Mouse (Mus musculus): ENCODE data around the gene Ccdc113. TPM values are rescaled to one million over a fixed set of nuclear protein-coding genes. Genes with fewer than 3 reads are reported as not detected.

The Ccdc113 gene
- polyA plus RNA-seq, 1 experiment from 2014 or later, result 0.24 TPM

DNA sequence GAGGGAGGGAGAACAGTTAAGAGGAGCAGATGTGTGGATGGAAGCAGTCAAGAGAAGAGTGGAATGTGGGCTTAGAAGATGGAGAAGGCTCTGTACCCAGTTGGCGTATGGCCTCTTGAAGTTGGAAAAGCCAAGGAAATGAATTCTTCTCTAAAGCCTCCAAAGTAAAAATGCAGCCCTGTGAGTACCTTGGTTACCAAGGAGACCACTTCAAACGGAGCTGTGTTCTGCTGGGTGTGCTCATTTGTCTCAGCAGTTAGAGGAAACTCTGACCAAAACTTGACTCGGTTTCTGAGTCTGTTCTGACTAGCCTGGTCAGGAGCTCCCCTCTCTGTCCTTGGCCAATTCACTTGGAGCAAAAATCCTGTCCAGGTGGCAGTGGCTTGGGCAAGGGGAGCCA is 37.5 kb upstream of the Ccdc113 start:
- Histone ChIP-seq H3K27ac (ENCODE audit: low read depth) (no peak overlapping the region), H3K9ac (no peak overlapping the region), H3K9me3 (ENCODE audit: low read depth, low read length) (no peaks in the 10 kb centered on the region), H3K4me1 (ENCODE audit: insufficient read depth) (0 out of 2 replicates have a peak, but pooled peaks cover 2% of the 10 kb centered on the region), H3K36me3 (ENCODE audit: insufficient read depth) (no peaks in the 10 kb centered on the region), H3K4me2 (no peak overlapping the region), H3K4me3 (ENCODE audit: low read depth, low read length) (no peak overlapping the region), H3K27me3 (ENCODE audit: insufficient read depth, low read length) (no peaks in the 10 kb centered on the region)
- TF ChIP-seq CTCF (IDR thresholded peaks at IDR 0.05; ENCODE audit: low read depth), result no peak
- ATAC-seq (ENCODE audit: insufficient read depth), result no peak
- 17% methylated on average over 3 of the region's 3 CpGs for WGBS
- DNase-seq, result peak; percentile 43

DNA sequence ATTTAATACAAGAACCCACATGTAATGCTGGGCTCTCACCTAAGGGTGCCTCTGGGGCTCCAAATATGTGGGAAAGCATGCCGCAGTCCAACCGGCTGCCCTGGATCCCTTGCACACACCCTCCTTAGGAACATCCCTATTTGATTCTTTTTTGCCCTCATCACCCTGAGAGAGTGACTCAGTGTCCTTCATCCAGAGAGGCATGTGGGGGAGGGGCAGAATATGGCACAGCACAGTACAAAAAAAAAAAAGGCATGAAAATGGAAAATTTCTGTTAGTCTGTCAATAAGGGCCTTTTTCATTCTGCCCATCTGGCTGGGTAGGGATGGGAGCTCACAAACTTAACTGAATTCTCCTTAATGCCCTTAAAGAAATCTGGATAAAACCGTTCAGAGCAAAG is 36.1 kb upstream of the Ccdc113 start:
- Histone ChIP-seq H3K36me3 (ENCODE audit: insufficient read depth) (no peaks in the 10 kb centered on the region), H3K4me3 (ENCODE audit: low read depth, low read length) (no peak overlapping the region), H3K4me1 (ENCODE audit: insufficient read depth) (0 out of 2 replicates have a peak, but pooled peaks cover 2% of the 10 kb centered on the region), H3K9me3 (ENCODE audit: low read depth, low read length) (no peaks in the 10 kb centered on the region), H3K4me2 (no peak overlapping the region), H3K27ac (ENCODE audit: low read depth) (no peak overlapping the region), H3K9ac (no peak overlapping the region), H3K27me3 (ENCODE audit: insufficient read depth, low read length) (no peaks in the 10 kb centered on the region)
- 63% methylated on average over 3 of the region's 3 CpGs for WGBS
- no peak for TF ChIP-seq CTCF (IDR thresholded peaks at IDR 0.05; ENCODE audit: low read depth)
- DNase-seq, result no peak
- ATAC-seq (ENCODE audit: insufficient read depth), result no peak

DNA sequence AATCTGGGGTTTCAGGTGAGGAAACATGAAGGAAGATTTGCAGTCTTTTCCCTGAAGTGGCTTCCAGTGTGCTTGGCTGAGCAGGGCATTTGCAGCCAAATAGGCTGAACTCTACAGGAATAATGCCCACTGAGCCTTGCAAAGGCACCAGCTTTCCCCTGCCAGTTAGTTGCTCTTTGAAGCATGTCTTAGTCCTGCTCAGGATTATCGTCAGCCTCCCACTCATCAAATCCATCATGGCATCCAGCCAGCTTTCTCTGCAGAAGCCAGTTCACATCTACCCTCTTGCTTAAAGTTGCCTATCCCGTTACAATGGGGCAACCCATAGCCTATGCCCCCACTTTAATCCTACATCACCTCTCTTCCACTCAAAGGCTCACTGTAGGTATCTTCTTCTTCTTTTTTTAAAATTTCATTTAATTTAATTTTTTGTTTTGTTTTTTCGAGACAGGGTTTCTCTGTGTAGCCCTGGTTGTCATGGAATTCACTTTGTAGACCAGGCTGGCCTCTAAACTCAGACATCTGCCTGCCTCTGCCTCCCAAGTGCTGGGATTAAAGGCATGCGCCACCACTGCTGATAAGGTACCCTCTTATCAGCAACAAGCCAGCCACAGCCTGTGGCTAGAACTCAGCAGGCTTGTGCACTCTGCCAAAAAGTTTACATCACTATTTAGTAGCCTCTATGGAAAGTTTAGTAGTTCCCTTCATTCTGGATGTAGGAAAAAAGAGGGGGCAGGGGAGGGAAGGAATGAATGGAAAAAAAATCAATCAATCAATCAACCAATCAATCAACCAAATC is 34.4 kb upstream of the Ccdc113 start:
- no peak for ATAC-seq (ENCODE audit: insufficient read depth)

DNA sequence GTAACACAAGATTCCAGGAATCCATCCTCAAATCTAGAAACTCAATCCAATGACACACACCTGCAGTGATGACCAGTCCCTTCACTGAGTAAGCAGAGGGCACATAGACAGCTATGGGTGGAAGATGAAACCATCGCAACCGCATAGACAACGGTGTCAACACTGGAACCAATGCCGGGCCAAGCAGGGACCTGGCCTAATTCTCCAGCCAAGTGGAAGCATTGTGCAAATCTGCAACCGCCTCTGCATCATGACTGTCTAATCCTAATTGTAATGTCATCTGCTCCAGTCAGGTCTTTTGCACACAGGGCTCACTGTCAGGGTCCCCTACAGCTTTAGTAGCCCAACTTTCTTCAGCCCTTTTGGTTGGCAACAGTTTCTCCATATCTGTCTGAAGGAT is 33.4 kb upstream of the Ccdc113 start:
- Histone ChIP-seq H3K9ac (no peak overlapping the region), H3K27me3 (ENCODE audit: insufficient read depth, low read length) (no peaks in the 10 kb centered on the region), H3K36me3 (ENCODE audit: insufficient read depth) (no peaks in the 10 kb centered on the region), H3K4me3 (ENCODE audit: low read depth, low read length) (no peak overlapping the region), H3K4me1 (ENCODE audit: insufficient read depth) (0 out of 2 replicates have a peak, but pooled peaks cover 2% of the 10 kb centered on the region), H3K27ac (ENCODE audit: low read depth) (no peak overlapping the region), H3K4me2 (no peak overlapping the region), H3K9me3 (ENCODE audit: low read depth, low read length) (no peaks in the 10 kb centered on the region)
- TF ChIP-seq CTCF (IDR thresholded peaks at IDR 0.05; ENCODE audit: low read depth), result no peak
- 99% methylated on average over 5 of the region's 5 CpGs for WGBS
- DNase-seq (no peak), ATAC-seq (ENCODE audit: insufficient read depth) (no peak)

More for the DNA sequence above, 34.4 kb upstream of the Ccdc113 start:
- Histone ChIP-seq H3K9ac (no peak overlapping the region), H3K36me3 (ENCODE audit: insufficient read depth) (no peaks in the 10 kb centered on the region), H3K27ac (ENCODE audit: low read depth) (no peak overlapping the region), H3K4me1 (ENCODE audit: insufficient read depth) (0 out of 2 replicates have a peak, but pooled peaks cover 2% of the 10 kb centered on the region), H3K27me3 (ENCODE audit: insufficient read depth, low read length) (no peaks in the 10 kb centered on the region), H3K4me2 (no peak overlapping the region), H3K4me3 (ENCODE audit: low read depth, low read length) (no peak overlapping the region), H3K9me3 (ENCODE audit: low read depth, low read length) (no peaks in the 10 kb centered on the region)
- no peak for DNase-seq
- 56% methylated on average over 4 of the region's 4 CpGs for WGBS
- TF ChIP-seq CTCF (IDR thresholded peaks at IDR 0.05; ENCODE audit: low read depth), result no peak

DNA sequence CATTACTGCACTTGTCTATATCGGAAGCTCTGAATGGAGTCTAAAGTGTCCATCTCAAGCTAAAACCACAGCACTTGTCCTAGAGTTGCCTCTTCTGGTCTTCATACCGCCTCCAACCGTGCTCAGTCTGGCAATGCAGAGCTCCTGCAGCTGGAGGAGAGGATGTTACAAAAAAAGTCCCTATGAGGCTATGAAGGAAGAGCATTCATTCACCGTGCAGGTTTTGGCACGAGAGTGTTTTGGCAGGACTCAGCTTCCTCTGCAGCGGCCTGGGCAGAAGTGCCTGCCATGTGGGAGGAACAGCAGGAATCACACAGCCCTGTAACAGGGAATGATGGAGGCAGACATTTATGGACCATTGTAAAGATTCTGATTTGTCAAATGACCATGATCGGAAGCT is 31.5 kb upstream of the Ccdc113 start:
- TF ChIP-seq CTCF (IDR thresholded peaks at IDR 0.05; ENCODE audit: low read depth), result no peak
- H3K9ac ChIP-seq, result no peak overlapping the region

DNA sequence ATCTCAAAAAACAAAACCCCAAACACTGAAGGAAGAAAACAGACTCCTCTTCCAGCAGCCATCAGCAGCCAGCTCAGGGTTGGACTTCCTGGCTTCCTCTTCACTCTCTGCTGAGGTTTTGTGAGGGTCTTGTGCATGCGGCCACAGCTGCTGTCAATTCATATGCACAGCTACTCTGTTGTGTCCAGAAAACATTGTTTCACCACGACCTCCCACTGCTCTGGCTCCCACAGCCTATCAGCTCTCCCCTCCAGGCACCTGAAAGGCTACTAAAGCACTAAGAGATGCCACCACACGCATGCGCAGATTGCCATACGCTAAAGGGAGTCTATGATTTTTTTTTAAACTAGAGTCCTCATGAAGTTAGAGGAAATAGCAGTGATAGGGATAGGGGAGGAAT is 29.1 kb upstream of the Ccdc113 start:
- DNase-seq, result no peak
- Histone ChIP-seq H3K36me3 (ENCODE audit: insufficient read depth) (no peaks in the 10 kb centered on the region), H3K27ac (ENCODE audit: low read depth) (no peak overlapping the region), H3K9ac (no peak overlapping the region), H3K9me3 (ENCODE audit: low read depth, low read length) (no peaks in the 10 kb centered on the region), H3K27me3 (ENCODE audit: insufficient read depth, low read length) (no peaks in the 10 kb centered on the region), H3K4me3 (ENCODE audit: low read depth, low read length) (no peak overlapping the region), H3K4me1 (ENCODE audit: insufficient read depth) (no peaks in the 10 kb centered on the region), H3K4me2 (no peak overlapping the region)
- 71% methylated on average over 5 of the region's 5 CpGs for WGBS
- TF ChIP-seq CTCF (IDR thresholded peaks at IDR 0.05; ENCODE audit: low read depth), result no peak
- ATAC-seq (ENCODE audit: insufficient read depth), result no peak

More for the DNA sequence above, 31.5 kb upstream of the Ccdc113 start:
- no peak for ATAC-seq (ENCODE audit: insufficient read depth)
- H3K4me2 ChIP-seq, result no peak overlapping the region
- WGBS, result 74% methylated on average over 7 of the region's 7 CpGs
- H3K27ac ChIP-seq (ENCODE audit: low read depth), result no peak overlapping the region
- H3K27me3 ChIP-seq (ENCODE audit: insufficient read depth, low read length), result no peaks in the 10 kb centered on the region
- no peaks in the 10 kb centered on the region for H3K36me3 ChIP-seq (ENCODE audit: insufficient read depth)
- no peak overlapping the region for H3K4me3 ChIP-seq (ENCODE audit: low read depth, low read length)
- no peaks in the 10 kb centered on the region for H3K9me3 ChIP-seq (ENCODE audit: low read depth, low read length)
- H3K4me1 ChIP-seq (ENCODE audit: insufficient read depth), result no peaks in the 10 kb centered on the region
- no peak for DNase-seq

DNA sequence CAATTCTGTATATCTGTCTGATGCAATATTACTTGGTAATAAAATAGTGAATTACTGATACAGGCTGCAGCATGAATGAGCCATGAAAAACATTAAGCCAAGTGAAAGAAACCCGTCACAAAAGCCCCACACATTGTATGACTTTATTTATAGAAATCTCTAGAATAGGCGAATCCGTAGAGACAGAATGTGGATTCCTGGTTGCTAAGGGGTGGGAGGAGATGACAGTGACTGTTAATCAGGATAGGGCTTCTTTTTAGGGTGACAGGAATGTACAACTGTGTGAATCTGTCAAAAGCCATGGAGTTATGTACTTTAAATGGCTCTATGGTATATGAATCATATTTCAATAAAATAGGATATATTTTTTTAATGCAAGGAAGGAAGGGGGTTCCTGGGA is 28.3 kb upstream of the Ccdc113 start:
- TF ChIP-seq CTCF (IDR thresholded peaks at IDR 0.05; ENCODE audit: low read depth), result no peak
- ATAC-seq (ENCODE audit: insufficient read depth), result no peak
- no peak for DNase-seq
- Histone ChIP-seq H3K9ac (no peak overlapping the region), H3K36me3 (ENCODE audit: insufficient read depth) (no peaks in the 10 kb centered on the region), H3K4me2 (no peak overlapping the region), H3K4me3 (ENCODE audit: low read depth, low read length) (no peak overlapping the region), H3K27ac (ENCODE audit: low read depth) (no peak overlapping the region), H3K4me1 (ENCODE audit: insufficient read depth) (no peaks in the 10 kb centered on the region), H3K9me3 (ENCODE audit: low read depth, low read length) (no peaks in the 10 kb centered on the region), H3K27me3 (ENCODE audit: insufficient read depth, low read length) (no peaks in the 10 kb centered on the region)
- 66% methylated on average over 3 of the region's 3 CpGs for WGBS

Measured in lung, embryonic 14.5 days (tissue).